Mouse (Mus musculus) thymus, postnatal 10 days (tissue): ENCODE results near the gene Olfr1432.
"Not testable (repeated sequence)": the region's sequence is repeated elsewhere in the genome, so short reads cannot be mapped to it uniquely, and the experiment has no call there.

Experiments
- DNase-seq, 2 experiments: peaks; one replicate each; pipeline ENCODE4 v3.0.0; 2021; ENCODE audit warnings: low spot score in 2 of 2

The Olfr1432 gene

DNA sequence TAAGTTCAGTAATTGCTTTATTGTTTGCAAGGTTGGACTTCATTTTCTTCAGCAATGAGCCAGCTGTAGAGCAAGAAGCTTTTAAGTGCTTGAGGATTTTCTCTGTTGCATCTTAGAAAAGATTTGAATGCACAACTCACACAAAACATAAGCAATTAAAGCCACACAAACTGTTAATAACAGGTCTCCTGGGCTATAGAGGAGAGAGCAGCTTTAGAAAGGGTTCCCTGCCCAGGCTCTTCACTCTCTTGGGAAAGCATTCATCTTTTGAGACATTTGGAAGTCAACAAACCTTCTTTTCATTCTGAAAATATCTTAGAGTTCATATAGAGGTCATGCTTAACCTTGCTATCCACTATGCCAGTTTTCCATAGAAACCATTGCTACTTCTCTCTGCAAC is at the start of gene Olfr1432:
Gene Olfr1432 (minus strand): TSS at position 101 of the 400 bp plus-strand sequence.
- DNase-seq, result not testable (repeated sequence)

DNA sequence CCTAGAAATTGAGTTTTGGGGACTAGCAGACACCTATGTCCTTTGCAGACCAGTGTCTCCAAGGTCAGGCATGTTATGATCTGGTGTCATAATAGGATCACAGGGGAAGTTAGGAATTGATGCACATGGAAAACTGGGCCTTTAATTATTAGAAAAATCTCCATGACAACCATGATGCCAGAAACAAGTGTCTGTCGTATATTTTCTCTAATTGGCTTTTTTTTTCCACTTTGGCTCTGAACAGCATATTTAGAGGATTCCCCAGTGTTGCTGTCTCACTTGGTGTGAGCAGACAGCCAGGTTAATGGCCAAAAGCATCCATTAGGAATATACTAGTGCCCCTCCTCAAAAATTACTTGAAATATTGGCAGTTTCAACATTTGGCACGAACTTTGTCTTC is 47.2 kb upstream of the Olfr1432 start, which contains the start of gene Olfr1434:
Gene Olfr1434 (plus strand): TSS at position 301 of the 400 bp plus-strand sequence.
- DNase-seq, result no peak

DNA sequence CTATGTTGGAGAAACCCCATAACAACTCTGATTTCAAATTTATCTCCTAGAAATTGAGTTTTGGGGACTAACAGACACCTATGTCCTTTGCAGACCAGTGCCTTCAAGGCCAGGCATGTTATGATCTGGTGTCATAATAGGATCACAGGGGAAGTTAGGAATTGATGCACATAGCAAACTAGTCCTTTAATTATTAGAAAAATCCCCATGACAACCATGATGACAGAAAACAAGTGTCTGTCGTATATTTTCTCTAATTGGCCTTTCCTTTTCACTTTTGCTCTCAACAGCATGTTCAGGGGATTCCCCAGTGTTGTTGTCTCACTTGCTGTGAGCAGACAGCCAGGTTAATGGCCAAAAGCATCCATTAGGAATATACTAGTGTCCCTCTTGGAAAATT is 28.3 kb upstream of the Olfr1432 start, which contains the start of gene Olfr235:
Gene Olfr235 (plus strand): TSS at position 301 of the 400 bp plus-strand sequence.
- DNase-seq, result no peak

DNA sequence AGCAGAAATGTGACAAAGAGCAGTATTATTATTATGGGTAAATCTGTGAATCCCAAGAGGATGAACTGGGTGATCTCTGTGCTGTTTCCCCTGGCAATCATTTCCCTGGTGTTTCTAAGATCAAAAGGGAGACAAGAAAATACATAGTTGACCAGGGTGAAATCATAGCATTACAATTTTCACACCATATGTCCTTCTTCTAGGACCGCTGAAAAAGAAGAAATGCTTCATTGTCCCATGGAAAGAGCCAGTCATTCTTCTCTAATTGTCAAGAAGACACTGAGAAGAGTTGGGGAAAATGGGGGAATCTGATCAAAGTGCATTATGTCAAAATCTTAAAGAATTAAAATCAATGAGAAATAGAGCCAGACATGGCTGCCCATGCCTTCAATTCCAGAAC is 9.2 kb upstream of the Olfr1432 start, which contains the start of gene Olfr262:
Gene Olfr262 (minus strand): TSS at position 101 of the 400 bp plus-strand sequence.
- no peak for DNase-seq

DNA sequence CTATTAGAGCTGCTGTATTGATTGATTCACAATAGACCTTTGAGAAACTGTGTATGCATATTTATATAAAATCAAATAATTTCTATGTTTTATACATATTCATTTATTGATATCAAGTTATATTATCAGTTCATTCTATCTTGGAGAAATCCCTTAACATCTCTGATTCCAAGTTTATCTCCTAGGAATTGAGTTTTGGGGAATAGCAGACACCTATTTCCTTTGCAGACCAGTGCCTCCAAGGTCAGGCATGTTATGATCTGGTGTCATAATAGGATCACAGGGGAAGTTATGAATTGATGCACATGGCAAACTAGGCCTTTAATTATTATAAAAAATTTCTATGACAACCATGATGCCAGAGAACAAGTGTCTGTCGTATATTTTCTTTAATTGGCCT is 32.1 kb downstream of the Olfr1432 start, which contains the start of gene Olfr1431:
Gene Olfr1431 (plus strand): TSS at position 301 of the 400 bp plus-strand sequence.
- no peak for DNase-seq

DNA sequence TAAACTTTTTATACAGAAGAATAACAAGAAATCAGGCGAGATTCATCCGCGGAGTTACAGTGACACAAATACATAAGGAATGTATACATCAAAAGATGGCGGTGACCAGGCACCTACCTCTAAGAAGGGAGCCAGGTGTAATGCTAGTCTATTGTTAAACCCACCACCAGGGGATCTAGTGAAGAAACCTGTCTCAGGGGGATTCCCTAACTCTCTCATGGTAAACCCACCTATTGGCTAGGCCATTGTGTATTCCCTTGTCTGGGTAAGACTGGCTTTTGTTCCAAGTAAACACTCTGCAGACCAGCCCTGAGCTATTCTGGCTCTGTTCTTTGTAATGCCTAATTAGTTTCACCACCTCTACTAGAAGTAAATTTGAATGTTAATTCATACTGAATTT is 33.3 kb downstream of the Olfr1432 start:
- not testable (repeated sequence) for DNase-seq
